Mouse (Mus musculus): ENCODE measurements at regions not wholly inside any gene's neighbourhood (a gene's known extent, or its start where the extent isn't known, plus 50 kb on each side); places are given as distances from the start of the nearest gene placed in this dataset.
A peak's percentile ranks its signal among the peaks of the same experiment; 100 is the strongest.
"Not testable (repeated sequence)": the region's sequence is repeated elsewhere in the genome, so short reads cannot be mapped to it uniquely, and the experiment has no call there.

DNA sequence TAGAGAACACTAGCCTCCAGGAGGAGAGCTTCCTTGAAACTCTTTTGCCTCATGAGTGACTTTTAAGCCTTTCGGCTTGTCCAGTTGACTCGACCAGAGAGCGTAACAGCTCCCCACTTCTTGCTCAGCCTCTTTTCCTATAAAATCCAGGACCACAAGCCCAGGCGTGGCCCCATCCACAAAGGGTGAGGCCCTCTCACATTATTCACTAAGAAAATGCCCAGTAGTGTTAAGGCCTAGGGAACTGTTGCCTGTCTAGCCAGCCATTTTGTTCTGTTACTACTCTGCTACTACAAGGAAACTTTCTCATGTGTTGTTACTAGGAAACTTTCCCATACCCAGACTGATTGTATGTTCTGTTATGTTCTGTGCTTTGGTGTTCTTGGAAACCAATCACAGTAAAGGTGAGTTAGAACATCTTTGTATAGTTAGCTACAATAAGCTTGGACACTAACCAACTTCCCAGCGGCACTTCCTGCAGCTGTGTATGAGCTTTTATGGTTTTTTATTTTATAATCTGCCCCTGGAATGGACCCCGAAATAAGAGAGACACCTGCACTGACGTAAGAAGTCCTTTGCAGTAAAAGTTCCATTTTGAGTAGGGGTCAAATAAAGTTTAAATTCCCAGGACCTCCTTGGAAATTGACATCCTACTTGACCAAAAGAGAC, 162.1 kb downstream of the Akr1d1 start:
- DNase-seq (ENCODE audit: low spot score in 2 of 2): no peak

DNA sequence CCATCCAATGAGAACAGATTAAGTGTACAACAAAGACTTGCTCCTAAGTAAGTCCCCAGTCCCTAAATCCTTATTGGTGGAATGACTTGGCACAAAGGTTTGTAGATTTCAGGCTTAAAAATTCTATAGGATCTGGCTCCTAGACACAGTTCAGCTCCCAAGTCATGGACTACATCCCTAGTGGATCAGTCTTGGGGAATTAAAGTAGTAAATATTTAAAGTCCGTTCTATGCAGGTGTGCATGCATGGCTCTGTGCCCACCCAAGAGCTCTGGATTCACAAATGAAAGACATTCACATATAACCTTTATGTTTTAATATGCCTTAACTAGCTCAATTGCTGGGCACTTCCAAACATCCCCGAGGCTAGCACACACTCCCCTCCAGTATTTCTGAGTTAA, 162.8 kb downstream of the Akr1d1 start:
- DNase-seq (ENCODE audit: low spot score in 2 of 2): no peak

GRCm38 (mm10) chr6:37696074-37696473, 166.1 kb downstream of the Akr1d1 start:
- DNase-seq (ENCODE audit: low spot score in 2 of 2): no peak

DNA sequence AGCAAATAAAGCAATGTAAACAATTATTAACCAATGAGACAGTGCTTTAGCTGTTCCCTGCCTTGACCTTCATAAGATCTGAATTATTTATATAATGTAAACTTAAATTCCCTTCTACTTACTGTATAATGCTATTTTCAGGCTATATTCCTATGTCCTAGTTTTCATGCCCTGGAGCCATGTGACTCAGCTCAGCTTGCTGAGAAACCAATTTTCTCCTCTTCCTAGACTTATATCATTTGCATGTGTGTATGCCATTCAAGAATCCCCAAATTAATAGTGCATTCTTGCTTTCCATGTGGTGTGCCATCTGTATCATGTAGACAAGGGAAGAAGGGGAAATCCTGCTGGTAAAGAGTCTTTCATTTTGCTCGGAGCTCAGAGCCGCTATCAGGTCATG, 166.7 kb upstream of the Trim24 start:
- DNase-seq (ENCODE audit: low spot score in 2 of 2): peak in 1 of 2 experiments; percentile 11

- peak in 1 of 2 experiments; percentile 2 for DNase-seq (ENCODE audit: low spot score in 2 of 2)
Observed at GRCm38 (mm10) chr6:37705733-37706145, 164.9 kb upstream of the Trim24 start.

DNA sequence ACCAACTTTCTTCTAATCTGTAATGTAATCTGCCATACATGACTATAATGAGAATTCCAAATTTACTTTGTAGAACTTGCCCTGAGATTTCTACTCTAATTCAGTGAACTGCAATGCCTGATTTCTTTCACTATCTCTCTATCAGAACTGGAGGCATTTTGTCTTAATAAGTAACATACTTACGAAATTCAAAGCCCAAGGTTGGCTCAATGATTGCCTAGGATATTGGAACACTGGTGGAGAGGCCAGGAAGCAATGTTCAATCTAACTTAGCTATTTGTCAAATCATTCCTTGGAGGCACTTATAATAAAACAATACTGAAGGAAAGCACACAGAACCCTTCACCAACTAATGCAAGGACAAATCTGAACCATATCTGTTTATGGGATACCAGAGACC, 162.9 kb upstream of the Trim24 start:
- not testable (repeated sequence) for DNase-seq (ENCODE audit: low spot score in 2 of 2)

DNA sequence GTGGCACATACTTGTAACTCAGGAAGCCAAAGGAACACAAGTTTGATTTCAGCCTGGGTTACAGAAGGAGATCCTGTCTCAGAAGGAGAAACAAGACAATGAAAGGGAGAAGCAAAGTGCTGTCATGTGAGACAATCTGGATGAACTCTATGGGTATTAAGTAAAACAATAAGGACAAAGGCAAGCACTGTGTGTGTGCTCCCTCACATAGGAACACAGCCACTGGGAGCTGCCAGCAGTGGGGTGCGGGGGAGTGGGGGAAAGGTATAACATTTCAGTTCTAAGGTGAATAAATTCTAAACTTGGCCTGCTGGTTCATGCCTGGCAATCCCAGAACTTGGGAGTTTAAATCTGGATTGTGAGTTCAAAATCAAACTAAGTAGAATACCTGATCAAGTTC, 158.8 kb upstream of the Trim24 start:
- no peak for DNase-seq (ENCODE audit: low spot score in 2 of 2)

DNA sequence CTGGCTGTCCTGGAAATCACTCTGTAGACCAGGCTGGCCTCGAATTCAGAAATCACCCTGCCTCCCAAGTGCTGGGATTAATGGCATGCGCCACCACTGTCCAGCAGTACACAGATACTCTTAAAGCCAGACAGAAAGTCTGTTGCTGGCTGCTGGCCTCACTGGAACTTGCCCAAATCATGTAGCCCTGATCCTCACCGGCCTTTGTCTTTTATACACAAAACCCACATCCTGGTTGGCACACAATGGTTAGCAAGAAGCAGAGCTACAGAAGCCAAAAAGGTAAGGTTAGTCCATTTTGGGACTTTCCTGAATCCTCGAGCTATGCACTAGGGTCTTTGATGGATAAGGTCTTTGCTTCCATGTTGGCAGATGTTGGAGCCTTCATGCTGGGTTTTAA, 157.2 kb upstream of the Trim24 start:
- no peak for DNase-seq (ENCODE audit: low spot score in 2 of 2)

GRCm38 (mm10) chr6:37714223-37714928, 156.2 kb upstream of the Trim24 start:
- DNase-seq (ENCODE audit: low spot score in 2 of 2): no peak

DNA sequence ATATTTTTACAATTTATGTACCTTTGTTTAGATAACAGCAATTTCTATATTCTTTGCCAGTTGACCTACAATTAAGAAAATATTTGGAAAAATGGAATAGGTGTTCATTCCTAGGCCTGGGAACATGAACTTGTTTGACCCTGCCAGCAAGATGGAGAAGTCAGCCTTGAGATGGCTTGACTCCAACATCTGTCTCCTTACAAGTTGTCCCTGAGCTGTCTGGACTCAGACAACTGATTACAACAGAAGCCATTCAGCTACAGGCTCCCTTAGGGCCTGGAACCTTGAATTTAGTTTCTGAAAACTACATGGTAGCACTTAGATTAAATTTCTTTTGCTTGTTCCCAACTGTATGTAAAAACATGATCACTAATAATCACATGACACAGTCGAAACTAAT, 148.9 kb upstream of the Trim24 start:
- DNase-seq (ENCODE audit: low spot score in 2 of 2): no peak

- DNase-seq (ENCODE audit: low spot score in 2 of 2): peak in 1 of 2 experiments; percentile 80
Observed at GRCm38 (mm10) chr6:37723337-37723736, 147.3 kb upstream of the Trim24 start.

GRCm38 (mm10) chr6:37724240-37724639, 146.4 kb upstream of the Trim24 start:
- DNase-seq (ENCODE audit: low spot score in 2 of 2): no peak

DNA sequence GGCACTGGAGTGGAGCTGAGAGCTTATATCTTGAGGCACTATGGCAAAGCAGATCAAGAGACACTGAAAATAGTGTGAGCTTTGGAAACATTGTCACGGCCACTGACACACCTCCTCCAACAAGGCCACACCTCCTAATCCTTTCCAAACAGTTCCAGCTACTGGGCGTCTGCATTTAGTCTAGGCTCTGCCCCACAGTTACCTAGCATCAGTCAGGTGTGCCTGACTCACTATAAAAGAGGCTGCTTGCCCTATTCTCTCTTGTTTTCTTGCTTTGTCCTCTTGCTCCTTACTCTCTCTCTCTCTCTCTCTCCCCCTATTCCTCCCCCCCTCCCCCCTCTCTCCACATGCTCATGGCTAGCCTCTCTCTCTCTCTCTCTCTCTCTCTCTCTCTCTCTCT, 142.0 kb upstream of the Trim24 start:
- no peak for DNase-seq (ENCODE audit: low spot score in 2 of 2)

GRCm38 (mm10) chr6:37729165-37729564, 141.4 kb upstream of the Trim24 start:
- DNase-seq (ENCODE audit: low spot score in 2 of 2): no peak

GRCm38 (mm10) chr6:37730500-37731239, 139.9 kb upstream of the Trim24 start:
- DNase-seq (ENCODE audit: low spot score in 2 of 2): no peak

- DNase-seq (ENCODE audit: low spot score in 2 of 2): peak; percentile 39 to 73
Observed at GRCm38 (mm10) chr6:37732385-37732784, 138.2 kb upstream of the Trim24 start.

- no peak for DNase-seq (ENCODE audit: low spot score in 2 of 2)
Observed at GRCm38 (mm10) chr6:37735288-37735961, 135.2 kb upstream of the Trim24 start.

DNA sequence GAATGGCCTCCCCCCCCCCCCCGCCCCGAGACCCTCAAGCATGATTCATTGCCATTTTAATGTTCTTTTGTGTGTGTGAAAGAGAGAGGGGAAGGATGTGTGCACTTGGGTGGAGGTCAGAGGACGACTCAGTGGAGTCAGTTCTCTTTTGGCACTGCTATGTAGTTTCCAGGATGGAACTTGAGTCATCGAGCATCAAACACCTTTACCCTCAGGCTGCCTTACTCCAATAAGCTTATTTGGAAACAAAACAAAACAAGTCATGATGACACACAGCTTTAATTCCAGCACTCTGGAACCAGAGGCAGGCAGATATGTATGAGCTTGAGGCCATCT, 134.7 kb upstream of the Trim24 start:
- DNase-seq (ENCODE audit: low spot score in 2 of 2): no peak

GRCm38 (mm10) chr6:37740982-37741889, 129.4 kb upstream of the Trim24 start:
- no peak for DNase-seq (ENCODE audit: low spot score in 2 of 2)

- not testable (repeated sequence) for DNase-seq (ENCODE audit: low spot score in 2 of 2)
Observed at GRCm38 (mm10) chr6:37741916-37742315, 128.7 kb upstream of the Trim24 start.

- no peak for DNase-seq (ENCODE audit: low spot score in 2 of 2)
Observed at GRCm38 (mm10) chr6:37744679-37745078, 125.9 kb upstream of the Trim24 start.
